Mouse (Mus musculus) hindbrain, embryonic 15.5 days (tissue): ENCODE results near the gene Krtap1-5. TPM values are rescaled to one million over a fixed set of nuclear protein-coding genes. Genes with fewer than 3 reads are reported as not detected.
"Not testable (repeated sequence)": the region's sequence is repeated elsewhere in the genome, so short reads cannot be mapped to it uniquely, and the experiment has no call there.

Experiments
- ATAC-seq: fragments of 200-750 bp; cut with Nextera tagmentation; 2 replicates; pipeline ENCODE4 v1.8.0; 2017; ENCODE audit warnings: low read depth, moderate number of reproducible peaks, moderate TSS enrichment; ENCODE audit not compliant: low FRiP score
- H3K27ac ChIP-seq: fragments of 300-500 bp; sonication (generic); replicated peaks from 2 replicates; pipeline ENCODE4 v1.5.1; 2015; ENCODE audit warnings: mild to moderate bottlenecking, inconsistent platforms
- H3K27me3 ChIP-seq: fragments of 300-500 bp; sonication (generic); 2 replicates; pipeline ENCODE4 v1.6.1; 2015; ENCODE audit warnings: control low read depth, inconsistent platforms
- H3K36me3 ChIP-seq: fragments of 300-500 bp; sonication (generic); 2 replicates; pipeline ENCODE4 v1.6.1; 2015; ENCODE audit warnings: control low read depth, inconsistent platforms
- H3K4me1 ChIP-seq: fragments of 300-500 bp; sonication (generic); replicated peaks from 2 replicates; pipeline ENCODE4 v1.6.1; 2015; ENCODE audit warnings: control low read depth, inconsistent platforms
- H3K4me2 ChIP-seq: fragments of 300-500 bp; sonication (generic); 2 replicates; pipeline ENCODE4 v1.6.1; 2015; ENCODE audit warnings: moderate library complexity, mild to moderate bottlenecking, inconsistent platforms
- H3K4me3 ChIP-seq: fragments of 300-500 bp; sonication (generic); 2 replicates; pipeline ENCODE4 v1.5.1; 2015; ENCODE audit warnings: mild to moderate bottlenecking, inconsistent platforms
- H3K9ac ChIP-seq: fragments of 300-500 bp; sonication (generic); 2 replicates; pipeline ENCODE4 v1.6.1; 2015; ENCODE audit warnings: inconsistent platforms
- H3K9me3 ChIP-seq: fragments of 300-500 bp; sonication (generic); 2 replicates; pipeline ENCODE4 v1.6.1; 2016; ENCODE audit warnings: control low read depth, inconsistent platforms
- WGBS: fragments of 180-500 bp; shearing (Covaris S2); methylation state at CpG from one replicate; pipeline ENCODE4 v1.1.7; 2015; 5-methylcytosine and 5-hydroxymethylcytosine counted together
- polyA plus RNA-seq: library from polyadenylated mRNA; unstranded; fragments of >200 nt; fragmentation: Nextera tagmentation; extraction: Ambion mirVana; gene quantifications from 2 replicates; pipeline ENCODE4 v1.2.1, GENCODE M21; 2015

Krtap1-5 gene
- not detected in 2 replicates for polyA plus RNA-seq

DNA sequence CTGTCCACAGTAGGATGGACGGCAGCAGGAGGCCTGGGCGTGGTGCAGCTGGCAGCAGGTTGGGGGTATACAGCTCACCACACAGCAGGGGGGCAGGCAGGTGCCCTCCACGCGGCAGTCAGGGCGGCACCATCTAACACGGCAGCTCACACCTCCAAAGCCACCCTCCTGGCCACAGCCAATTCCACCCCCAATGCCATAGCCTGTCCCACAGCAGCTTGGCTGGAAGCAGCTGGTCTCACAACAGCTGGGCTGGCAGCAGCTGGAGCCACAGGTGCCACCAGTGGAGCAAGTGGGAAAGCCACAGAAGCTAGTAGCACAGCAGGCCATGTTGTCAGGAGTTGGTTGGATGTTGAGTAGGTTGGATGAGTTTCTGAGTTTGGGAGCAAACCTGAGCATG is at the start of gene Krtap1-5:
TSS of gene Krtap1-5 (minus strand) at position 381 of the 400 bp plus-strand sequence.
- Histone ChIP-seq H3K27ac (no peak within 1 kb of the TSS), H3K4me1 (no peaks in the 10 kb centered on the region), H3K9me3 (no peaks in the 10 kb centered on the region), H3K4me3 (no peak within 1 kb of the TSS), H3K36me3 (no peaks in the 10 kb centered on the region), H3K4me2 (no peak within 1 kb of the TSS), H3K27me3 (no peaks in the 10 kb centered on the region), H3K9ac (no peak within 1 kb of the TSS)
- no peak for ATAC-seq
- 90% methylated on average over 6 of the region's 6 CpGs for WGBS

DNA sequence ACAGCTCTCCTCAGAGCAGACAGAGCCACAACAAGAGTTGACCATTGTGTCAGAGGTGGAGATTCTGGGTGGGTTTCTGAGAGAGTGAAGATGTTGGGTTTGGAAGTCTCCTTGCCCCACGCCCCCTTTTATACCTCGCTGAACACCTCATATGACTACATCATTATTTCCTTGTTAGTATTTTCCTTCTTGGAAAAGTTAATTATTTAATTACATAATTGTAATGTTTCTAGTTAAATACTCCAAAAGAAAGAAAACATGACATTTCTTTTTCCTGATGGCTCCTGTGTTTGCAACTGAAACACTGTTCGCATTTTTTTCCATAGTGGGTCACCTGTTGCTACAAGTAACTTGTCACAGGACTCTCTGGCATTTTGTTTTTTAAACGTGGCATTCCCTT is 47.3 kb upstream of the Krtap1-5 start, which contains the start of gene Krtap4-1:
TSS of gene Krtap4-1 (minus strand) at position 101 of the 400 bp plus-strand sequence.
- no peak within 1 kb of the TSS for H3K27ac ChIP-seq
- H3K9ac ChIP-seq, result no peak within 1 kb of the TSS
- H3K9me3 ChIP-seq, result no peaks in the 10 kb centered on the region
- H3K4me3 ChIP-seq, result no peak within 1 kb of the TSS
- no peaks in the 10 kb centered on the region for H3K4me1 ChIP-seq
- H3K4me2 ChIP-seq, result no peak within 1 kb of the TSS
- H3K27me3 ChIP-seq, result no peaks in the 10 kb centered on the region
- WGBS, result 86% methylated on average over 4 of the region's 4 CpGs
- ATAC-seq, result no peak
- H3K36me3 ChIP-seq, result no peaks in the 10 kb centered on the region

DNA sequence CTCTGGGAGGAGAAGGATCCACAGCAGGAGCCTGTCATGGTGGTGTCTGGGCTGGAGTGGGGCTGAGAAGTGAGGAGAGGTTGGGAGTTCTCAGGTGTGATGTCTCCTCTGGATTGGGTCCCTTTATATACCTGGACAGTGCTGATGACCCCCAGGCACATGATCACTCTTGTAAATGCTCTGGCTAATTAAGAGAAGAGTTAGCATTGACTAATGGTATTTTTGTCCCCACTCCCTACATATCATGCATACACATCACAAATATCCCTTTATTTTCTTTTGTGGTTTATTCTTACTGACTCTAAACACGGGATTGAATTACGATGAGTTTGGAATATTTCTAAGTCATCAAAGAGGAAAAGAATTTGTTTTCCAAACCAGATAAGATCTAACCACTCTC is 39.5 kb upstream of the Krtap1-5 start, which contains the start of gene Gm11562:
TSS of gene Gm11562 (minus strand) at position 101 of the 400 bp plus-strand sequence.
- 94% methylated on average over 2 of the region's 2 CpGs for WGBS
- no peaks in the 10 kb centered on the region for H3K27me3 ChIP-seq
- no peaks in the 10 kb centered on the region for H3K9me3 ChIP-seq
- no peak within 1 kb of the TSS for H3K4me2 ChIP-seq
- H3K36me3 ChIP-seq, result no peaks in the 10 kb centered on the region
- ATAC-seq, result no peak
- H3K4me1 ChIP-seq, result no peaks in the 10 kb centered on the region
- H3K27ac ChIP-seq, result no peak within 1 kb of the TSS
- H3K4me3 ChIP-seq, result no peak within 1 kb of the TSS
- no peak within 1 kb of the TSS for H3K9ac ChIP-seq

DNA sequence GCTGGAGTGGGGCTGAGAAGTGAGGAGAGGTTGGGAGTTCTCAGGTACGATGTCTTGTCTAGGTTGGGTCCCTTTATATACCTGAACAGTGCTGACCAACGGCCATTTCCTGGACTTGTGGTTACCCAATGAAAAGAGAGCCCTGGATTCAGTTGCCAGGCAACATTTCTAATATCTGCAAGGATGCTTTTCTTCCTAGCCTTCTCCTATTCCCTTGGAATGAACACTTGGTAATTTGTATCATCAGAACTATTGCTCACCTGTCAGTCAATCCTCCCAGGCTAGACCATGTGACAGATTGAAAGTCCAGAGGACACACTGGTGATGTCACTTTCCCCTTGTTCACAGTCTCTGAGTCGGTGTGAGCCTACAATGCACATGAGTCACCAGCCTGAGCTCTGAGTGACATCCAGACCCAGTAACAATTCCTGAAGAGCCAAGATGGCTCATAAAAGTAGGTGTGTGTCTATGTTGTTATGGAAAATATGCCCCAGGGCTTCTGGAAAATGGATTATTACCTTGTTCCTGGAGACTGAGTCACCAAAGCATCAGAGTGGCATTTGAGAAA is 34.1 kb upstream of the Krtap1-5 start, which contains the start of gene Krtap2-4:
TSS of gene Krtap2-4 (minus strand) at position 51 of the 568 bp plus-strand sequence.
- Histone ChIP-seq H3K4me2 (no peak within 1 kb of the TSS), H3K36me3 (no peaks in the 10 kb centered on the region), H3K27me3 (no peaks in the 10 kb centered on the region), H3K4me1 (no peaks in the 10 kb centered on the region), H3K9ac (no peak within 1 kb of the TSS), H3K9me3 (no peaks in the 10 kb centered on the region), H3K27ac (no peak within 1 kb of the TSS), H3K4me3 (no peak within 1 kb of the TSS)
- 78% methylated on average over 3 of the region's 3 CpGs for WGBS
- no peak for ATAC-seq

DNA sequence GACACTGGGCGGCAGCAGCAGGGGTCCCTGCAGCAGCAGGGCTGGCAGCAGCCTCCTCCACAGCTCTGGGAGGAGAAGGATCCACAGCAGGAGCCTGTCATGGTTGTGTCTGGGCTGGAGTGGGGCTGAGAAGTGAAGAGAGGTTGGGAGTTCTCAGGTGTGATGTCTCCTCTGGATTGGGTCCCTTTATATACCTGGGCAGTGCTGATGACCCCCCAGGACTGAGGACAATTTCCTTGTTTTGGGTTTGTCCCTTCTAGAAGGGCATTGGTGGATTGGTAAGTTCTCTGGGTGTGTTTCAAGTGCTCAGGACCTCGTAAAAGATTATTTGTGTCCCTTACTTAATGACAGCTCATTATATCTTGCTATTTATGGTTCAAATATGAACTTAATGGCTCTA is 29.3 kb upstream of the Krtap1-5 start, which contains the start of gene Gm11937:
TSS of gene Gm11937 (minus strand) at position 101 of the 400 bp plus-strand sequence.
- ATAC-seq, H3K4me3 ChIP-seq, H3K36me3 ChIP-seq, H3K27me3 ChIP-seq, H3K27ac ChIP-seq, H3K9ac ChIP-seq, H3K4me1 ChIP-seq, H3K9me3 ChIP-seq, H3K4me2 ChIP-seq: not testable (repeated sequence)
- WGBS, result 79% methylated on average over 1 of the region's 2 CpGs

DNA sequence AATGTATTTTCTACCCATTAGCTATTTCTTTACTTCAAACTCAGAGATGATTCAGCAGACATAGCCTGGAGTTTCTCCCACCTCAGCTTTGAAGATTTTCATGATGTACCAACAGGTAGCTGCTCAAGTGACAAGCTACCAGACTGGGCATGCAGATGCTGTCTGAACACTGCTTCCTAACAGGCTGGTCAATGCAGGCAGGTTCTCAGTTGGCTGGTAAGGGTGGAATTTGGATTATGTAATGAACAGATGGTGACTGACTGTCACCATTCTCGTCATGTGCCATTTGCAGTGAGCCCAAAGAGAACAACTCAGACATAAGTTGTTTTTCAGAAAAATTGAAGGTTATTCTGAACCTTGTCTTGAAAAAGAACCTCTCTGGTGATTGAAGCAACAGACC is 28.3 kb upstream of the Krtap1-5 start:
- no peaks in the 10 kb centered on the region for H3K27me3 ChIP-seq
- no peak overlapping the region for H3K4me2 ChIP-seq
- no peak for ATAC-seq
- no peaks in the 10 kb centered on the region for H3K4me1 ChIP-seq
- WGBS, result 68% methylated on average over 1 of the region's 1 CpGs
- no peak overlapping the region for H3K9ac ChIP-seq
- H3K9me3 ChIP-seq, result no peaks in the 10 kb centered on the region
- H3K36me3 ChIP-seq, result no peaks in the 10 kb centered on the region
- no peak overlapping the region for H3K4me3 ChIP-seq
- H3K27ac ChIP-seq, result no peak overlapping the region

DNA sequence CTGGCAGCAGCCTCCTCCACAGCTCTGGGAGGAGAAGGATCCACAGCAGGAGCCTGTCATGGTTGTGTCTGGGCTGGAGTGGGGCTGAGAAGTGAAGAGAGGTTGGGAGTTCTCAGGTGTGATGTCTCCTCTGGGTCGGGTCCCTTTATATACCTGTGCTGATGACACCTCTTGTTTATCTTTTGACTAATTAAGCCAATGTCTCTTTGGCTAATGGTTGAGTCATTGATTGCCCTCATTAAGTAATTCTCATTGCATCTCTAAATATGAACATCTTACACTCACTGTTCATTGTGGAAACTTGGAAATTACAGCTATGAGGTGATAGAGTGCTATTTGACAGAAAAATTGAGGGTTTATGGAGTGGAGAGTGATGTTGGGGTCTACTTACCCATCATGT is 22.4 kb upstream of the Krtap1-5 start, which contains the start of gene Gm11938:
TSS of gene Gm11938 (minus strand) at position 101 of the 400 bp plus-strand sequence.
- H3K36me3 ChIP-seq, H3K9me3 ChIP-seq, H3K27me3 ChIP-seq, H3K9ac ChIP-seq, H3K4me3 ChIP-seq, ATAC-seq, H3K4me2 ChIP-seq, H3K27ac ChIP-seq, H3K4me1 ChIP-seq: not testable (repeated sequence)
- 88% methylated on average over 1 of the region's 1 CpGs for WGBS

DNA sequence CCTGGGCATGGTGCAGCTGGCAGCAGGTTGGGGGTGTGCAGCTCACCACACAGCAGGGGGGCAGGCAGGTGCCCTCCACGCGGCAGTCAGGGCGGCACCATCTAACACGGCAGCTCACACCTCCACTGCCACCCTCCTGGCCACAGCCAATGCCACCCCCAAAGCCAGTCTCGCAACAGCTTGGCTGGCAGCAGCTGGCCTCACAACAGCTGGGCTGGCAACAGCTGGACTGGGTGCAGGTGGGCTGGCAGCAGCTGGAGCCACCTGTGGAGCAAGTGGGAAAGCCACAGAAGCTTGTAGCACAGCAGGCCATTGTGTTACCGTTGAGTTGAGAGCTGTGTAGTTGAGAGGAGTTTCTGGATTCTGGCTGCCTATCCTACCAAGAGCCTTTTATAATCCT is 16.9 kb upstream of the Krtap1-5 start, which contains the start of gene Krtap9-3:
TSS of gene Krtap9-3 (minus strand) at position 364 of the 400 bp plus-strand sequence.
- H3K9me3 ChIP-seq, ATAC-seq, H3K4me2 ChIP-seq, H3K27ac ChIP-seq, H3K27me3 ChIP-seq, H3K36me3 ChIP-seq, H3K4me3 ChIP-seq, H3K4me1 ChIP-seq, H3K9ac ChIP-seq: not testable (repeated sequence)
- WGBS, result 80% methylated on average over 6 of the region's 6 CpGs

DNA sequence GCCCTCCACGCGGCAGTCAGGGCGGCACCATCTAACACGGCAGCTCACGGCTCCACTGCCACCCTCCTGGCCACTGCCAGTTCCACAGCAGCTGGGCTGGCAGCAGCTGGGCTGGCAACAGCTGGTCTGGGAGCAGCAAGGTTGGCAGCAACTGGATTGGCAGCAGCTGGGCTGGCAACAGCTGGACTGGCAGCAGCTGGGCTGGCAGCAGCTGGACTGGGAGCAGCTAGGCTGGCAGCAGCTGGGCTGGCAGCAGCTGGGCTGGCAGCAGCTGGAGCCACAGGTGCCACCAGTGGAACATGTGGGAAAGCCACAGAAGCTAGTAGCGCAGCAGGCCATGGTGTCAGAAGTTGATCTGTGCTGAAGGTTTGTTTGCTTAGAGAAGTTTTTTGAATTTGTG is 10.2 kb upstream of the Krtap1-5 start, which contains the start of gene Krtap1-3:
TSS of gene Krtap1-3 (minus strand) at position 359 of the 400 bp plus-strand sequence.
- Histone ChIP-seq H3K9me3 (no peaks in the 10 kb centered on the region), H3K27ac (no peak within 1 kb of the TSS), H3K4me1 (no peaks in the 10 kb centered on the region), H3K27me3 (no peaks in the 10 kb centered on the region), H3K9ac (no peak within 1 kb of the TSS), H3K4me3 (no peak within 1 kb of the TSS), H3K36me3 (no peaks in the 10 kb centered on the region), H3K4me2 (no peak within 1 kb of the TSS)
- WGBS, result 83% methylated on average over 6 of the region's 6 CpGs
- ATAC-seq, result no peak

DNA sequence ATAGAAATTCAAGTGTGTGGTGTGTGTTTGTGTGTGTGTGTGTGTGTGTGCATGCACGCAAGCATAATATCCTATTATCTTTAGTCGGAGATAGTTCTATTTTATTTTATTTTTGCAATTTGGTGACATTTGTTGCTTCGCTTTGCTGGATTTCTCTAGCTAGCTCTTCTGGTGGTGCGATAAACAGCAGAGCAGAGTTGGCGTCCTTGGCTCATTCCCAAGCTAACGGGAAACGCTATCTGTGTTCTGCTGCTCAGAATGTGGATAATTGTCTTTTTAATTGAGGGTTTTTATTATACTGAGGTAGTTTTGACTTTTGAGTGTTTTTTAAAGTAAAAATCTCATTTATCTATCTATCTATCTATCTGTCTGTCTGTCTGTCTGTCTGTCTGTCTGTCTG is 4.3 kb upstream of the Krtap1-5 start:
- Histone ChIP-seq H3K36me3 (no peaks in the 10 kb centered on the region), H3K4me3 (no peak overlapping the region), H3K9ac (no peak overlapping the region), H3K4me1 (no peaks in the 10 kb centered on the region), H3K9me3 (no peaks in the 10 kb centered on the region), H3K4me2 (no peak overlapping the region), H3K27ac (no peak overlapping the region), H3K27me3 (no peaks in the 10 kb centered on the region)
- 87% methylated on average over 7 of the region's 7 CpGs for WGBS
- ATAC-seq, result no peak

DNA sequence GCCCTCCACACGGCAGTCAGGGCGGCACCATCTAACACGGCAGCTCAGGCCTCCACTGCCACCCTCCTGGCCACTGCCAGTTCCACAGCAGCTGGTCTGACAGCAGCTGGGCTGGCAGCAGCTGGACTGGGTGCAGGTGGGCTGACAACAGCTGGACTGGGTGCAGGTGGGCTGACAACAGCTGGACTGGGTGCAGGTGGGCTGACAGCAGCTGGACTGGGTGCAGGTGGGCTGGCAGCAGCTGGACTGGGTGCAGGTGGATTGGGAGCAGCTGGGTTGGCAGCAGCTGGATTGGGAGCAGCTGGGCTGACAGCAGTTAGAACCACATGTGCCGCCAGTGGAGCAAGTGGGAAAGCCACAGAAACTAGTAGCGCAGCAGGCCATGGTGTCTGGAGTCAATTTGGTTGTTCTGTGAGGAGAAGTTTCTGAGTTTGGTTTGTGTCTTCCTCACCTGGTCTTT is 2.5 kb upstream of the Krtap1-5 start, which contains the start of gene Krtap1-4:
TSS of gene Krtap1-4 (minus strand) at position 410 of the 460 bp plus-strand sequence.
- no peak for ATAC-seq
- WGBS, result 84% methylated on average over 5 of the region's 5 CpGs

DNA sequence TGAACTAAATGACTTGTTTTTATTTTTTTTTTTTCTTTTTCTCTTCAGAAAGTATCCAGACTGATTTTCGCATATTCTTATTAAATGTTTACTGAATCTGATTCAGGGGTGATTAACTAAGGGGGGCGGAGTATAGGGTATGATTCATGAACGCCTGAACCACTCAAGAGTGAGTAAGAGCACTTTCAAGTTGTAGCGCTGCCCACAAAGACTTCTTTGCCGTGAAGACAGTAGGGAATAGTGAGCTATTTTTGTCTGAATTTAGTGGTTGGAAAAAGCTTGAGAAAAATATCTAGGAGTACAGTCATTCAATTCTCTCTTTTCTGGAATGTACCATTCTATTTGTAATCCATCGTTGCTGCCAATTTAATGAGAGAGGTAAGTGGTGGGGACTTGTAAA is 748 bp upstream of the Krtap1-5 start:
- H3K4me3 ChIP-seq, result no peak overlapping the region
- WGBS, result 87% methylated on average over 6 of the region's 6 CpGs

More for the DNA sequence above, 2.5 kb upstream of the Krtap1-5 start, which contains the start of gene Krtap1-4:
- no peaks in the 10 kb centered on the region for H3K4me1 ChIP-seq
- no peak within 1 kb of the TSS for H3K27ac ChIP-seq
- no peaks in the 10 kb centered on the region for H3K9me3 ChIP-seq
- H3K36me3 ChIP-seq, result no peaks in the 10 kb centered on the region
- H3K4me2 ChIP-seq, result no peak within 1 kb of the TSS
- no peak within 1 kb of the TSS for H3K9ac ChIP-seq
- no peak within 1 kb of the TSS for H3K4me3 ChIP-seq
- H3K27me3 ChIP-seq, result no peaks in the 10 kb centered on the region

More for the DNA sequence above, 748 bp upstream of the Krtap1-5 start:
- no peak overlapping the region for H3K9ac ChIP-seq
- no peak overlapping the region for H3K27ac ChIP-seq
- H3K4me1 ChIP-seq, result no peaks in the 10 kb centered on the region
- no peaks in the 10 kb centered on the region for H3K36me3 ChIP-seq
- no peaks in the 10 kb centered on the region for H3K9me3 ChIP-seq
- H3K27me3 ChIP-seq, result no peaks in the 10 kb centered on the region
- H3K4me2 ChIP-seq, result no peak overlapping the region
- no peak for ATAC-seq
